Mouse (Mus musculus) regulatory T cell (primary cell): Measurements from ENCODE around the gene Fam71f1.
"Not testable (repeated sequence)": the region's sequence is repeated elsewhere in the genome, so short reads cannot be mapped to it uniquely, and the experiment has no call there.

Experiments
- in situ Hi-C: fragments of 300-600 bp; cut with MboI, MseI; formaldehyde crosslinking; loops from one replicate; pipeline ENCODE4 v1.15.1; 2025; ENCODE audit warnings: high pct_unique_total_duplicates

The Fam71f1 gene

DNA sequence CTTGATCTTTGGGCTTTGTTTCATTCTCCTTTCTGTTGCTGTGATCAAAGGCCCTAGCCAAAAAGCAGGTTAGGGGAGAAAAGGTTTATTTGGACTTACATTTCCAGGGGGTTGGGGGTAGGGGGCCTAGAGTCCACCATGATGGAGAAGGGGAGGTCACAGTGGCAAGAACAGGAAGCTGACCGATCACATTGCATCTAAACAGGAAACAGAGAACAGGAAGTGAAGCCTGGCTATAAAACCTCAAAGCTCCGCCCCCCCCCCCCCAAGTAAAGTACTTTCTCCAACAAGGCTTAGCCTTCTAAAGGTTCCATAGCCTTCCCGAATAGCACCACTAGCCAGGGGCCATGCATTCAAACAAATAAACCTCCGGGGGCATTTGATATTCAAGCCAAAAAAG lies 3.8 kb downstream of the Fam71f1 start:
- in situ Hi-C loops, result no loop called here

DNA sequence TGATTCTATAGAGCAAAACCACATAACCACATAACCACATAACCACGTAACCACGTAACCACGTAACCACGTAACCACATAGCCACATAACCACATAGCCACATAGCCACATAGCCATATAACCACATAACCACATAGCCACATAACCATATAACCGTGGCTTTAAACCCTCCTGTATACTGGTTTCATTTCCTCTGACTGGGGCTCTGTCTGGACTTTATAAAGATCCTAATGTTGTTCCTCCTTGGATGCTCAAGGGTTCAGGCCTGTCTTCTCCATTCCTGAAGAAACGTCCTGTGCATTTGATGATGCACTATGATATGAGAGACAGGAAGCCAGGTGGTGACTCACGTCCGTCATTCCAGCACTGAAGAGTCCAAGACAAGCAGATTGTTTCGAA lies 8.0 kb downstream of the Fam71f1 start:
- in situ Hi-C loops, result no loop called here

DNA sequence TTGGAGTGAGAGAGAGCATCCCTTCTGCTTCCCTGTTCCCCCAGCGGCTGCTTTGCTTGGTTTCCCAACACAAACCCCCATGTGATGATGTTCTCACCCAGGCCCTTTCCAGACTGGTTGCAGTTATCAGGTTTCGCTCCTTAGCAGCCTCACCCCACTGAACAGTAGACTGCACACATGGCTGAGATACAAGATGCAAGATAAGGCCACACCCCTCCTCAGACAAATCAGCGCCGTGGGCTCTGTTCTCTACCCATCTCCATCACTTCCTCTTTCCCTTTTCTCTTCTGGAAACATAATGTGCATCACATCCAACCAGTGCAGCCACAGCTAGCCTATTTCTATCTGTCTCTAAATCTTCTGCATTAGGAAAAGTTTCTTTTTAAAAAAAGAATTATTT lies 10.6 kb downstream of the Fam71f1 start:
- in situ Hi-C loops, result no loop called here

DNA sequence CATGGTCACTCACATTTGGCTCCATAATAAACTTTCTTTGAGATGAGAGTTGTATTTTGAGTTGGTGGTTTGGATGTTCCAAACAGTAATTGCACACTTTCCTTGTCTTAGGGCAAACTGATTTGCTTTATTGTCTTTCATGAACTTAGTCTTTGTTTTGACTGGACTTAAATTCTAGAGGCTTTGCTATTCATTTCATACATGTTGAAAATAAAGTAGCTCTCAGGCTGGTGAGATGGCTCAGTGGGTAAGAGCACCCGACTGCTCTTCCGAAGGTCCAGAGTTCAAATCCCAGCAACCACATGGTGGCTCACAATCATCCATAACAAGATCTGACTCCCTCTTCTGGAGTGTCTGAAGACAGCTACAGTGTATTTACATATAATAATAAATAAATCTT lies 27.6 kb downstream of the Fam71f1 start:
- in situ Hi-C loops, result not testable (repeated sequence)

DNA sequence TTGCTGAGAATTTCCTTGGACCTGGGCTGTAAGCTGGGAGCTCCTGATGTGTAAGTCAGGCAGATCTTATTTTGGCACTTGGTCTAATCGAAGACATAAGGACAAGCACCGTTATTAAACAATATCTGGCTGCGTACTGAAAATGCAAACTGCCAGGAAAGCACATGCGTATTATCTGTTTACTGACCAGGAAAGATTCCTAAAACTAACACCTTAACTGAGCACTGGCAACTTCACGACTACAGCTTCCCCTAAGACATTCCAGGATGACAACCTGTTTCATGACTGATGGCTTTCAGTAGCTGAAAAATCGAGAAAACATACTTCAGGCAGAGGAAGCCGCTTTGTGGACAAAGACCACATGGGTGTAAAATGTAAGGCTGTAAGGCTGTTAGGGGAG lies 28.2 kb downstream of the Fam71f1 start:
- in situ Hi-C loops, result no loop called here

DNA sequence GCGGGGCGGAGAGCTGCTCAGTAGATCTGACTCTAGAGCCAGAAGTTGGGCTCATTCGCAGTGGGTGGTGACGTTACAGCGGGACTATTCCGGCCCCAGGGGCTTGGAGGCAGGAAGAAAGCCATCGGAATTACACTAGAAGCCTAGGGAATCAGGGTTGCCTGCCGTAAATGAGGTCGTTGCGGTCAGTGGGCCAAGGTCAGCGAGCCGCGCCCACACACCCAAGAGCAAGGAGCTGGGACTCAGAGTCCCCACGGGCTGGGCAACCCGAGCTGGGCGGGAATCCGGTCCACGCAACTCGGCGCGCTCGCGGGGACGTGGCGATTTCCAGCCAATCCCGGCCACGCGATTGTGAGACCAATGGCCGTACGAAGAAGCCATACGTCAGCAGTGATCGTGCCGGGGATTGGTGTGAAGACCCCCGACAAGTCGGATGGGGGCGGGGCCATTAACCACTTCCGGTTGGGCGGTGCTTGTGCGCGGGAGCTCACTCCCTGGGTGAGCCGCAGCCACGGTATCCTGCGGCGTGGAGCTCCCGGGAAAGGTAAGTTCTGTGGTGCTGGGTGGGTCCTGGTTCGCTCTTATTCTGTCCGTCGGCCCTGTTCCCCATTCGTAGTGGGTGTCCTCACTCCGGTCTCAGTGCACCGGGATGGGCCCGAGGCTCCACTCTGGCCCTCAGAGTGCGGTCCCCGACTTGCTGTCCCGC lies 28.9 kb downstream of the Fam71f1 start, which contains the start of gene Calu:
Gene Calu, plus strand, starts transcription at position 405 of the 706 bp plus-strand sequence.
- in situ Hi-C loops, result no loop called here

DNA sequence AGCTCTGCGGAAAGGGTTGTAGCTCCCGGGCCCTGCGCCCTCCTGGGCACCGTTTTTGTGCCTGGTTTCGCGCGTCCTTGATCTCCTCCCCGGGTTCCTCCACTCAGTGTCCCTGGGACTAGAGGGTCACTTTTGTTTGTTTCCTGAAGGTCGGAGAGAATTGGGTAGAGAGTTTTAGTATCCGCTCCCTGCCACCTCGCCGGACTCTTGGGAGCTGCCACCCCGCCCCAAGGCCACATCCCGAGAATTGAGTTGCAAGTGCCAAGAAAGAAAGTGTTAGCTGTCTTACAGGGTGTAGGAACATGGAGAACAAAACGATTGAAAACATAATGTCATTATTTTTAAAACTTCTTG lies 29.4 kb downstream of the Fam71f1 start:
- in situ Hi-C loops, result no loop called here

DNA sequence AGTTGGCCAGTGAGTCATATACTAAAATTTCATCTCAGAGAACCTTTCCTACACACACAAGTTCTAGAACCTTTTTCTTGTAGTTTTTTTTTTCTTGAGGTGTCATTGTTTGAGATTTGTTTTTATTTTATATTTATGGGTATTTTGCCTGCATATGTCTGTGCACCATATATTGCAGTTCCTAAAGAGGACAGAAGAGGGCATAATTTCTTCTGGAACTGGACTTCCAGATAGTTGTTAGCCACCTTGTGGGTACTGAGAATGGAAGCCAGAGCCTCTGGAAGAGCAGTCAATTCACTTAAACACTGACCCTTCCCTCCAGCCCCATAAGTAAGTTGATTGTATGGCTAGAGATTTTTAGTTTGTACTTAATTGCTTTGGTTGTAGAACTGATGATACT lies 32.7 kb downstream of the Fam71f1 start:
- in situ Hi-C loops, result no loop called here

DNA sequence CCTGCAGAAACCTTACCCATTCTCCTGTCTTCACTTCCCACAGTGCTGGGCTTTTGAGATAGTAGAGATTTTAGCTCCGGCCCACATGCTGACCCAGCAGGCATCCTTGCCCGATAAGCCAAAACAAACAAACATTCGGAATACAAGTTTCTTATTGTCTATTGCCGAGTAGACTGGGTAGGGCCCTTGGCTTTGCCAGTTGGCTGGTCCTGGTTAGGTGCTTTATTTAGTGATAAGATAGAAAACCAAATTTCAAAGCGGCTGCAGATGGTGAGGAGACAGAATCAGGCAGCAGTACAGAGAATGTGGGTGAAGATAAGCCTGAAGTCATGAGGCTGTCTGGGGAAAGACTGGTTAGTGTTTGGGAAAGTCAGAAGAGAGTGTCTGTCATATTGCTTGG lies 33.9 kb downstream of the Fam71f1 start:
- in situ Hi-C loops, result no loop called here

DNA sequence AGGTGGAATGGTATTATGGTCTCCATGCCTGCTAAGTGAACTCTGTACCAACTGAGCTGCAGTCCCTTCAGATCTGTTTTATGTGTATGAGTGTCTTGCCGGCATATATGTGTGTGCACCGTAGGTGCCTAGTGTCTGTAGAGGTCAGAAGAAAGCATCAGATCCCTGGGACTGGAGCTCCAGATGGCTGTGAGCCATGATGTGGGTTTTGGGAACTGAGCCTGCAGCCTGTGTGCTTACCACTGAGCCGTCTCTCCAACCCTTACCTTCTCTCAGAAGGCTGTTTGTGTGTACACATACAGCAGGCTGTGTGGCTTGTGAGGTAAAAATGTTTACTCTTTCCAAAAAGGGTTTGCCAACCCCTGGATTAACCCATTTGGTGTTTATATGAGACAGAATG lies 40.4 kb downstream of the Fam71f1 start:
- in situ Hi-C loops, result no loop called here

DNA sequence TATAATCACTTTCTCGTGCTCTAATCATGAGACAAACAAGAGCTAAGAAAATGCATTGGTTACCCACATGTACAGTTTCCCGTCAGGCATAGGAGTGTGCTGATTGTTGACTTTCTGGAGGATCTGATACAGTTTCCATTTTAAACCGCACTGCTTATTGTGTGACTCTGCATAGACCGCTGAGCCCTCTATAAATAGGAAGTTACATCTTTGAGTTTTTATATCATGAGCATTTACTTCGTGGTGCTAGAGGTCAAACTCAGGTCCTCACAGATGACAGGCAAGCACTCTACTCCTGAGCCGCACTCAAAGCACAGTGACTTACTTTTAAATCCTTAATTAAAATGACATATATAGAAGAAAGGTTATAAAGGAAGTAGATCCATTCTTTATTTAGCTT lies 41.3 kb downstream of the Fam71f1 start:
- in situ Hi-C loops, result loop anchor here (10.0 kb wide), 1 partner anchor 1515 kb away; no protein-coding TSS in a partner anchor

DNA sequence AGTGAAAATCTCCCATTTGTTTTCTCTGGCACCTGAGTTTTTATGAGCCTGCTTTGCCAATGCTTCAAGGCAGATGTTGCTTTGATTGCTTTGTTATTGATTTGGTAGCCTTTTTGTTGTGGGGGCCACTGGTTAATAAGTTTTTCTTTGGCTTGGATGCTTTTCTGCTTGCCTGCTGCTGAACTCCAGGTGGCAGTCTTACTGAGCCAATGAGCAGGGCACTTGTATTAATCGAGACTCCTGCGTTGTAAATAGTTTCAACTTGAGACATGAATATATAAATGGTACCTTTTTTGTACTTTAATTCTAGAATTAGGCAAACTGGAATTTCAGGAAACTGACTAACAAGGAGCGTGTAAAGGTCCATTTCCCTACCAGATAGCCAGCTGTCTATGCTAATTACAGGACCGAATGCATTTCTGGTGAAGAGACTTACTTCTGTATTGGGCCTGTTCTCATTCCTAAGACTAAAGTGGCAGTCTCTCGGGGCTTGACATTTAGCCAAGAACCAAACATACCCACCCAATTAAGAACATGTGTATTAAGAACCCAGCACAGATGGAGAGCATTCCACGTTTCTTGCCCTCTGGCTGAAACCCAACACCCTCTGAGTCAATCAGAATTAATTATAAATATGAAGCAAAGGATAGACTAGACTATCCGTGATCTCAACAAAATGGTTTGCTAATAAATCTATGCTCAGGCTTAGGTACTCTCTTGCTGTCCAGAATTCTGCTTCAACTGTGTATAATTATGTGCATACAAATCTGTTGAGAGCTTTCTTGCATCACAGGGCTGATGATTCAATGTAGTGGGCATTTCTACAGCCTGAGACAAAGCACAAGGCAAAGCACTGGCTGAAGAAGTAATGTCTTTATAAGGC lies 43.5 kb downstream of the Fam71f1 start:
- in situ Hi-C loops, result loop anchor here (10.0 kb wide), 1 partner anchor 1512 kb away; no protein-coding TSS in a partner anchor

DNA sequence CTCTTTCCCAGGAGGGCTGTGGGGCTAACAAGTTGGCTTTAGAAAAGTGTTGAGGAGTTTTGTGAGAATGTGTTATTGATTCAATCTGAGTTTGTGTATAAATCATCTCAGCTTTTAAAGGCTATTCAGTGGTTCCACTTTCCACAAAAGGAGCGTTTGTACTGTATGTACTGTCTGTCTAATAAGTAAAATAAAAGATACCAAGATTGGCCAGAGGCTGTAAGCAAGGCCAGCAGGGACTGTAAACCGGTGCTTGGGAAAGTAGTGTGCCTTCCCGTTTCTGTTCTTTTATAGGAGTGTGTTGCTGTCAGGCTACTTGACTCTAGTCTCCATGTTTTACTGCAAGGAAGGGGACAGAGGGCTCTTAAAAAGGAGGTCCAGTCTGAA lies 44.2 kb downstream of the Fam71f1 start:
- in situ Hi-C loops, result loop anchor here (10.0 kb wide), 1 partner anchor 1512 kb away; no protein-coding TSS in a partner anchor

DNA sequence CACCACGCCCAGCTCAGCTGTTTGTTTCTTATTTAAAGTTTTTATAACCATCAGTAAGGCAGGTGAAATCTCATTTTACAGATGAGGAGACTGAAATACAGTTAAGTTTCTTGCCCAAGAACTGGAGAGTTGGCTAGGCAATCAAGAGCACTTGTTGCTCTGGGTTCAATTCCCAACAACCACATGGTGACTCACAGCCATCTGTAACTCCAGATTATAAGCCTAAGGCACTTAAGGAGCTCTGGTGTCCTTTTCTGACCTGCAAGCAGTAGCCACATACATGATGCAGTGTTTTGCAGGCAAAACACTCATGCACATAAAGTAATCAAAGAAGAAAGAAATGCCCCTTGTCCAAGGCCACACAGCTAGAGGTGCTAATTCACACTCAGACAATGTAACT lies 46.3 kb downstream of the Fam71f1 start:
- in situ Hi-C loops, result loop anchor here (10.0 kb wide), 1 partner anchor 1510 kb away; no protein-coding TSS in a partner anchor

DNA sequence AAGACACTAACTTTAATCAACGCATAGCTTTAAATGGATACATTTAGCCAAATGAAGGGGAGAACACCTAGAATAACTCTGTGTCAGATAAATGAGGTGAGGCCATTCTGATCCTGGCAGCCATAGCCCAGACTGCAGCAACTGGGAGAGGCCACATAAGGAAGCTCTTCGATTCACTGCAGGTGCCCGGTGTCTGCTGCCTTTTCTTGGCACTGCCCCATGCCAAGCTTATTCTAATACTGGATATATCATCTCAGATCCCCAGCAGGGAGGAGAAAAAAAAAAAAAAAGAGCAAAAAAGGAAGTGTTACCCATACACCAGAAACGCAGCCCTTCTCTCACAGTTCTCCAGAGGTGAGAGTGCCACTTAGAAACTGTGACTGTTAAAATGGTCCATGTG lies 58.4 kb downstream of the Fam71f1 start:
- in situ Hi-C loops, result no loop called here

DNA sequence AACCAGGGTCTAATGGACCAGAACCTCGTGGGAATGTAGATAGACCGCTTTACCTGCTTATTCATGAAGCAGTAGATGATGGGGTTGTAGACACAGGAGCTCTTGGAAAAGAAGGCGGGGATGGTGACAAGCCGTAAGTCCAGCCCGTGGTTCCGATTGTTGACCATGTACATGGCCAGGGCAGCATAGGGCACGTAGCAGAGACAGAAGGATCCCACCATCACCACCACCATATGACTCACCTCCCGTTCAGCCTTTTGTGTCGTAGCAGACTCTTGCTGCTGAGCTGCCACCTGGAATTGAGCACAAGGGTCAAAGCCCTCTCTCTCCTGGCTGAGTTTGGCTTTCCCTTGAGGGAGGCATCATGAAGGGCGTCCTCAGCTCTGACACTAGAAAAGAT lies 59.7 kb downstream of the Fam71f1 start:
- in situ Hi-C loops, result no loop called here

DNA sequence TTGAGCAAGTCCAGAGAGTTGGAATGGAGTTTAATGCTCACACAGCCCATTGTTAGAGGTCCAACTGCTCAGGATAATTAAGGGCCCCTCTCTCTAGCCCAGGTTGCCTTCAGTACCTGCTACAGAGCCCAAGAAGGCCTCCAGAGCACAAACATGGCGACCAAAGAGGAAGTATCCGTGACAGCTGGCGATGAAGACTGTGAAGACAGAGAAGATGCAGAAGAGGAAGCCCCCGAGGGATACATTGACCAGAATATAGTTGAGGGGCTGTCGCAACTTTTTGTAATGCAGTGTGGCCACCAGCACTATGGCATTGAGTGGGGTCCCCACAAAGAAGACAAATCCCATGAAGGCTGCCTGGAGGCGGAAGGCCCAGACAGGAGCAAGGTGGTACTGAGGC lies 61.0 kb downstream of the Fam71f1 start:
- in situ Hi-C loops, result no loop called here

DNA sequence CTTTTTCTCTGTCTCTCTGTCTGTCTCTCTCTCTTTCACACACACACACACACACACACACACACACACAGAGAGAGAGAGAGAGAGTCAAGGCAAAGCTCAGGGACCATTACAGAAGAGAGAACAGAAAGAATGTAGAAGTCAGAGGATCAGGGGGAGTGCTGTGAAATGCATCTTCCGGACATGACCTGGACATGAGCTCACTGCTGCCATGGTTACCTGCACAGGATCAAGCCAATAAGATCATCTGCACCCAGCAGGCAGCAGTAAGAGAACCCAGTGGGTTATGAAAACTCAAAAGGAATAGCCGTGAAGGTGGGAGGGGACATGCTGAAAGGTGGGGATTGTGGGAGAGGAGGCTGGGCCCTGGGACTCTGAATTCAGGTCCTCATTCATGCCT lies 63.5 kb downstream of the Fam71f1 start:
- in situ Hi-C loops, result no loop called here
